Mouse (Mus musculus): ENCODE measurements around the gene Ust. TPM values are rescaled to one million over a fixed set of nuclear protein-coding genes. Genes with fewer than 3 reads are reported as not detected.

Gene Ust
- polyA plus RNA-seq, 1 experiment from 2014 or later, result 11.2 TPM

- Histone ChIP-seq H3K4me2 (peak overlapping the region; percentile 36; the same call in 1 of the 2 replicates), H3K9ac (replicated peaks) (no peak overlapping the region), H3K27ac (replicated peaks) (no peak overlapping the region)
These were observed 305.2 kb downstream of the Ust start for GRCm38 (mm10) chr10:8213266-8213905.

GRCm38 (mm10) chr10:8212611-8213226 is 305.9 kb downstream of the Ust start:
- Histone ChIP-seq H3K4me3 (replicated peaks) (no peak overlapping the region), H3K27me3 (replicated peaks) (no peaks in the 10 kb centered on the region), H3K9me3 (replicated peaks) (no peaks in the 10 kb centered on the region), H3K4me2 (no peak overlapping the region), H3K9ac (replicated peaks) (no peak overlapping the region), H3K36me3 (no peaks in the 10 kb centered on the region), H3K4me1 (peaks cover 15% of the 10 kb centered on the region), H3K27ac (replicated peaks) (no peak overlapping the region)
- no peak for ATAC-seq (ENCODE audit: low FRiP score)
- WGBS, result 71% methylated on average over 11 of the region's 11 CpGs

More at GRCm38 (mm10) chr10:8213266-8213905, 305.2 kb downstream of the Ust start:
- Histone ChIP-seq H3K4me1 (peaks cover 15% of the 10 kb centered on the region), H3K9me3 (replicated peaks) (no peaks in the 10 kb centered on the region), H3K27me3 (replicated peaks) (no peaks in the 10 kb centered on the region), H3K4me3 (replicated peaks) (no peak overlapping the region), H3K36me3 (no peaks in the 10 kb centered on the region)
- no peak for ATAC-seq (ENCODE audit: low FRiP score)
- WGBS, result 57% methylated on average over 10 of the region's 10 CpGs

GRCm38 (mm10) chr10:8211694-8212093 is 306.9 kb downstream of the Ust start:
- Histone ChIP-seq H3K27me3 (replicated peaks) (no peaks in the 10 kb centered on the region), H3K27ac (replicated peaks) (no peak overlapping the region), H3K9me3 (replicated peaks) (no peaks in the 10 kb centered on the region), H3K36me3 (no peaks in the 10 kb centered on the region; the same call in 1 of the 2 replicates), H3K4me2 (no peak overlapping the region), H3K4me1 (peaks cover 10% of the 10 kb centered on the region), H3K9ac (replicated peaks) (no peak overlapping the region), H3K4me3 (replicated peaks) (no peak overlapping the region)
- 88% methylated on average over 5 of the region's 5 CpGs for WGBS
- ATAC-seq (ENCODE audit: low FRiP score), result no peak

GRCm38 (mm10) chr10:8210366-8210765 is 308.3 kb downstream of the Ust start:
- Histone ChIP-seq H3K4me1 (peaks cover 9% of the 10 kb centered on the region), H3K9me3 (replicated peaks) (no peaks in the 10 kb centered on the region), H3K36me3 (no peaks in the 10 kb centered on the region; the same call in 1 of the 2 replicates), H3K9ac (replicated peaks) (no peak overlapping the region), H3K4me3 (replicated peaks) (no peak overlapping the region), H3K4me2 (no peak overlapping the region), H3K27me3 (replicated peaks) (no peaks in the 10 kb centered on the region), H3K27ac (replicated peaks) (no peak overlapping the region)
- ATAC-seq (ENCODE audit: low FRiP score), result no peak
- WGBS, result 55% methylated on average over 3 of the region's 3 CpGs

- Histone ChIP-seq H3K9ac (replicated peaks) (no peak overlapping the region), H3K27me3 (replicated peaks) (no peaks in the 10 kb centered on the region), H3K4me3 (replicated peaks) (no peak overlapping the region), H3K36me3 (no peaks in the 10 kb centered on the region; the same call in 1 of the 2 replicates), H3K27ac (replicated peaks) (no peak overlapping the region), H3K4me1 (no peaks in the 10 kb centered on the region), H3K4me2 (no peak overlapping the region), H3K9me3 (replicated peaks) (no peaks in the 10 kb centered on the region)
- 97% methylated on average over 19 of the region's 19 CpGs for WGBS
- ATAC-seq (ENCODE audit: low FRiP score), result no peak
These were observed 311.3 kb downstream of the Ust start for GRCm38 (mm10) chr10:8207358-8207757.

- H3K9me3 ChIP-seq (replicated peaks), result no peaks in the 10 kb centered on the region
- H3K4me1 ChIP-seq, result no peaks in the 10 kb centered on the region
- H3K27me3 ChIP-seq (replicated peaks), result no peaks in the 10 kb centered on the region
- H3K9ac ChIP-seq (replicated peaks), result no peak overlapping the region
- 84% methylated on average over 4 of the region's 4 CpGs for WGBS
- no peak overlapping the region for H3K27ac ChIP-seq (replicated peaks)
- H3K4me2 ChIP-seq, result no peak overlapping the region
- no peak overlapping the region for H3K4me3 ChIP-seq (replicated peaks)
- no peaks in the 10 kb centered on the region; the same call in 1 of the 2 replicates for H3K36me3 ChIP-seq
- ATAC-seq (ENCODE audit: low FRiP score), result no peak
These were observed 314.9 kb downstream of the Ust start for GRCm38 (mm10) chr10:8203681-8204080.

- Histone ChIP-seq H3K27ac (replicated peaks) (no peak overlapping the region), H3K4me3 (replicated peaks) (no peak overlapping the region), H3K4me1 (0 out of 2 replicates have a peak, but pooled peaks cover 4% of the 10 kb centered on the region), H3K9me3 (replicated peaks) (no peaks in the 10 kb centered on the region), H3K27me3 (replicated peaks) (no peaks in the 10 kb centered on the region), H3K36me3 (no peaks in the 10 kb centered on the region), H3K4me2 (no peak overlapping the region), H3K9ac (replicated peaks) (no peak overlapping the region)
- 93% methylated on average over 8 of the region's 8 CpGs for WGBS
- no peak for ATAC-seq (ENCODE audit: low FRiP score)
These were observed 318.8 kb downstream of the Ust start for GRCm38 (mm10) chr10:8199816-8200215.

- 89% methylated on average over 9 of the region's 9 CpGs for WGBS
- no peak overlapping the region for H3K4me3 ChIP-seq (replicated peaks)
- H3K4me1 ChIP-seq, result 0 out of 2 replicates have a peak, but pooled peaks cover 4% of the 10 kb centered on the region
- ATAC-seq (ENCODE audit: low FRiP score), result no peak
- no peak overlapping the region for H3K4me2 ChIP-seq
- no peaks in the 10 kb centered on the region for H3K9me3 ChIP-seq (replicated peaks)
- H3K27ac ChIP-seq (replicated peaks), result no peak overlapping the region
- H3K36me3 ChIP-seq, result no peaks in the 10 kb centered on the region
- no peak overlapping the region for H3K9ac ChIP-seq (replicated peaks)
- H3K27me3 ChIP-seq (replicated peaks), result no peaks in the 10 kb centered on the region
These were observed 319.4 kb downstream of the Ust start for GRCm38 (mm10) chr10:8199026-8199756.

GRCm38 (mm10) chr10:8197661-8198060 is 321.0 kb downstream of the Ust start:
- no peaks in the 10 kb centered on the region for H3K9me3 ChIP-seq (replicated peaks)
- 75% methylated on average over 2 of the region's 2 CpGs for WGBS
- H3K4me2 ChIP-seq, result no peak overlapping the region
- no peaks in the 10 kb centered on the region for H3K27me3 ChIP-seq (replicated peaks)
- H3K27ac ChIP-seq (replicated peaks), result no peak overlapping the region
- ATAC-seq (ENCODE audit: low FRiP score), result no peak
- H3K4me3 ChIP-seq (replicated peaks), result no peak overlapping the region
- no peak overlapping the region for H3K9ac ChIP-seq (replicated peaks)
- 0 out of 2 replicates have a peak, but pooled peaks cover 4% of the 10 kb centered on the region for H3K4me1 ChIP-seq
- H3K36me3 ChIP-seq, result no peaks in the 10 kb centered on the region

GRCm38 (mm10) chr10:8196300-8196699 is 322.3 kb downstream of the Ust start:
- Histone ChIP-seq H3K4me1 (0 out of 2 replicates have a peak, but pooled peaks cover 4% of the 10 kb centered on the region), H3K9ac (replicated peaks) (no peak overlapping the region), H3K36me3 (no peaks in the 10 kb centered on the region), H3K27me3 (replicated peaks) (no peaks in the 10 kb centered on the region), H3K4me3 (replicated peaks) (no peak overlapping the region), H3K27ac (replicated peaks) (no peak overlapping the region), H3K9me3 (replicated peaks) (no peaks in the 10 kb centered on the region), H3K4me2 (no peak overlapping the region)
- 7% methylated on average over 2 of the region's 2 CpGs for WGBS
- peak; percentile 89 for ATAC-seq (ENCODE audit: low FRiP score)

- Histone ChIP-seq H3K4me1 (0 out of 2 replicates have a peak, but pooled peaks cover 4% of the 10 kb centered on the region), H3K4me2 (no peak overlapping the region), H3K9me3 (replicated peaks) (no peaks in the 10 kb centered on the region), H3K27me3 (replicated peaks) (no peaks in the 10 kb centered on the region), H3K27ac (replicated peaks) (no peak overlapping the region), H3K36me3 (no peaks in the 10 kb centered on the region), H3K4me3 (replicated peaks) (no peak overlapping the region), H3K9ac (replicated peaks) (no peak overlapping the region)
- no peak for ATAC-seq (ENCODE audit: low FRiP score)
- WGBS, result 65% methylated on average over 6 of the region's 6 CpGs
These were observed 322.9 kb downstream of the Ust start for GRCm38 (mm10) chr10:8195730-8196129.
